7 mouse cellular contexts compared by ENCODE assay signal in genomic region chr6:48675931-48676859, GRCm38 (mm10). TPM values are rescaled to one million over a fixed set of nuclear protein-coding genes. Genes with fewer than 3 reads are reported as not detected.
DNase-seq lines count a peak whose midpoint lies in the region; ATAC-seq lines count a peak whose summit lies in the region.

TSS of gene Gimap9 (plus strand) at chr6:48676129.

- H3K9me3 ChIP-seq in limb, embryonic 11.5 days (ENCODE audit: control insufficient read depth, low read length), result no peaks in the 10 kb centered on the region
- H3K9me3 ChIP-seq in midbrain, embryonic 12.5 days, result no peaks in the 10 kb centered on the region

- H3K27me3 ChIP-seq in limb, embryonic 11.5 days (ENCODE audit: control insufficient read depth, insufficient read depth, low read length), result no peaks in the 10 kb centered on the region
- no peaks in the 10 kb centered on the region for H3K27me3 ChIP-seq in midbrain, embryonic 12.5 days

- no peak within 1 kb of the TSS for H3K27ac ChIP-seq in limb, embryonic 11.5 days (replicated peaks; ENCODE audit: low read depth, low read length)
- H3K27ac ChIP-seq in midbrain, embryonic 12.5 days (replicated peaks), result no peak within 1 kb of the TSS

- DNase-seq in Muller cell, postnatal 12 days (ENCODE audit: inconsistent ontology term), result peak; percentile 3
- peak; percentile 36 for DNase-seq in embryo, embryonic 10.5 days (ENCODE audit: low spot score)
- DNase-seq in heart, postnatal 4 days, result peak; percentile 22
- DNase-seq in limb, embryonic 11.5 days (ENCODE audit: low spot score), result peak; percentile 39
- peak; percentile 73 to 85 for DNase-seq in thymus, adult 18-20 months
- DNase-seq in frontal cortex, postnatal 25 days (ENCODE audit: low spot score in 2 of 2), result no peak

- no peak for ATAC-seq in limb, embryonic 11.5 days (ENCODE audit: insufficient number of reproducible peaks, low FRiP score, low TSS enrichment, low read depth)
- no peak for ATAC-seq in midbrain, embryonic 12.5 days (ENCODE audit: low FRiP score, low read depth)

- H3K4me2 ChIP-seq in limb, embryonic 11.5 days (ENCODE audit: low read depth, severe bottlenecking), result peak within 1 kb of the TSS; percentile 21; the same call in 1 of the 2 replicates
- H3K4me2 ChIP-seq in midbrain, embryonic 12.5 days (replicated peaks), result peak within 1 kb of the TSS; percentile 27; the same call in 1 of the 2 replicates

- no peak within 1 kb of the TSS for H3K9ac ChIP-seq in limb, embryonic 11.5 days (ENCODE audit: low read length)
- no peak within 1 kb of the TSS for H3K9ac ChIP-seq in midbrain, embryonic 12.5 days (replicated peaks)

- no peak within 1 kb of the TSS for H3K4me3 ChIP-seq in limb, embryonic 11.5 days (ENCODE audit: low read depth, low read length)
- no peak within 1 kb of the TSS for H3K4me3 ChIP-seq in midbrain, embryonic 12.5 days

- no peaks in the 10 kb centered on the region for H3K36me3 ChIP-seq in limb, embryonic 11.5 days (ENCODE audit: control insufficient read depth, insufficient read depth, low read length)
- H3K36me3 ChIP-seq in midbrain, embryonic 12.5 days, result no peaks in the 10 kb centered on the region

- 32% methylated on average over 12 of the region's 13 CpGs for WGBS in limb, embryonic 11.5 days
- 21% methylated on average over 9 of the region's 13 CpGs for WGBS in midbrain, embryonic 12.5 days

- no peaks in the 10 kb centered on the region; the same call in 1 of the 2 replicates for H3K4me1 ChIP-seq in limb, embryonic 11.5 days (ENCODE audit: control insufficient read depth, insufficient read depth, low read length)
- H3K4me1 ChIP-seq in midbrain, embryonic 12.5 days, result peaks cover 7% of the 10 kb centered on the region; the same call in 1 of the 2 replicates

RNA-seq across cellular contexts. Expression of gene Gimap9, which starts in this region (rescaled TPM):
- 1 to 10 TPM; 6.7 to 7.0 TPM for total RNA-seq in heart, postnatal 4 days (2021)
- polyA plus RNA-seq in limb, embryonic 11.5 days (2014; fragmentation: Nextera tagmentation; extraction: Ambion mirVana), result 4.4 and 5.4 TPM in 2 replicates
- 1.7 and 2.6 TPM in 2 replicates for polyA plus RNA-seq in midbrain, embryonic 12.5 days (2016; fragmentation: Nextera tagmentation; extraction: Ambion mirVana)

Comparison
In these comparisons a context has a peak if more than half of its experiments do, and no peak if none do; other contexts are left out.
1. DNase-seq: peak in Muller cell, postnatal 12 days (single experiment), embryo, embryonic 10.5 days (single experiment), heart, postnatal 4 days (single experiment), limb, embryonic 11.5 days (single experiment) and thymus, adult 18-20 months (2 of 2); none in frontal cortex, postnatal 25 days (0 of 2).